Mouse (Mus musculus) hindbrain, embryonic 15.5 days (tissue): ENCODE measurements at regions not wholly inside any gene's neighbourhood (a gene's known extent, or its start where the extent isn't known, plus 50 kb on each side); places are given as distances from the start of the nearest gene placed in this dataset.

ENCODE experiments used
- ATAC-seq: fragments of 200-750 bp; cut with Nextera tagmentation; 2 replicates; pipeline ENCODE4 v1.8.0; 2017; ENCODE audit warnings: low read depth, moderate number of reproducible peaks, moderate TSS enrichment; ENCODE audit not compliant: low FRiP score
- H3K27ac ChIP-seq: fragments of 300-500 bp; sonication (generic); replicated peaks from 2 replicates; pipeline ENCODE4 v1.5.1; 2015; ENCODE audit warnings: mild to moderate bottlenecking, inconsistent platforms
- H3K27me3 ChIP-seq: fragments of 300-500 bp; sonication (generic); 2 replicates; pipeline ENCODE4 v1.6.1; 2015; ENCODE audit warnings: control low read depth, inconsistent platforms
- H3K36me3 ChIP-seq: fragments of 300-500 bp; sonication (generic); 2 replicates; pipeline ENCODE4 v1.6.1; 2015; ENCODE audit warnings: control low read depth, inconsistent platforms
- H3K4me1 ChIP-seq: fragments of 300-500 bp; sonication (generic); replicated peaks from 2 replicates; pipeline ENCODE4 v1.6.1; 2015; ENCODE audit warnings: control low read depth, inconsistent platforms
- H3K4me2 ChIP-seq: fragments of 300-500 bp; sonication (generic); 2 replicates; pipeline ENCODE4 v1.6.1; 2015; ENCODE audit warnings: moderate library complexity, mild to moderate bottlenecking, inconsistent platforms
- H3K4me3 ChIP-seq: fragments of 300-500 bp; sonication (generic); 2 replicates; pipeline ENCODE4 v1.5.1; 2015; ENCODE audit warnings: mild to moderate bottlenecking, inconsistent platforms
- H3K9ac ChIP-seq: fragments of 300-500 bp; sonication (generic); 2 replicates; pipeline ENCODE4 v1.6.1; 2015; ENCODE audit warnings: inconsistent platforms
- H3K9me3 ChIP-seq: fragments of 300-500 bp; sonication (generic); 2 replicates; pipeline ENCODE4 v1.6.1; 2016; ENCODE audit warnings: control low read depth, inconsistent platforms
- WGBS: fragments of 180-500 bp; shearing (Covaris S2); methylation state at CpG from one replicate; pipeline ENCODE4 v1.1.7; 2015; 5-methylcytosine and 5-hydroxymethylcytosine counted together

- no peak for ATAC-seq
- Histone ChIP-seq H3K9ac (no peak overlapping the region), H3K27me3 (no peaks in the 10 kb centered on the region), H3K4me1 (peaks cover 6% of the 10 kb centered on the region), H3K4me2 (no peak overlapping the region), H3K4me3 (no peak overlapping the region), H3K27ac (no peak overlapping the region), H3K36me3 (no peaks in the 10 kb centered on the region), H3K9me3 (no peaks in the 10 kb centered on the region)
- WGBS = 85% methylated on average over 5 of the region's 5 CpGs
Measured at GRCm38 (mm10) chr8:47769452-47769851, 52.5 kb upstream of the Cldn24 start.

GRCm38 (mm10) chr8:47768751-47769150 lies 53.2 kb upstream of the Cldn24 start:
- 80% methylated on average over 8 of the region's 8 CpGs for WGBS
- Histone ChIP-seq H3K9ac (no peak overlapping the region), H3K27ac (no peak overlapping the region), H3K36me3 (no peaks in the 10 kb centered on the region), H3K4me3 (no peak overlapping the region), H3K27me3 (no peaks in the 10 kb centered on the region), H3K9me3 (no peaks in the 10 kb centered on the region), H3K4me2 (no peak overlapping the region), H3K4me1 (peaks cover 13% of the 10 kb centered on the region)
- no peak for ATAC-seq

GRCm38 (mm10) chr8:47764480-47764879 lies 50.7 kb upstream of the Cdkn2aip start:
- WGBS = 24% methylated on average over 15 of the region's 15 CpGs

GRCm38 (mm10) chr8:47764068-47764467 lies 50.3 kb upstream of the Cdkn2aip start:
- Histone ChIP-seq H3K9me3 (no peaks in the 10 kb centered on the region), H3K36me3 (no peaks in the 10 kb centered on the region), H3K27ac (no peak overlapping the region), H3K4me1 (peaks cover 19% of the 10 kb centered on the region), H3K4me2 (peak overlapping the region; percentile 42), H3K9ac (no peak overlapping the region), H3K4me3 (0 out of 2 replicates have a peak overlapping the region, but pooled peaks have one; percentile 3), H3K27me3 (no peaks in the 10 kb centered on the region; the same call in 1 of the 2 replicates)
- no peak for ATAC-seq
- WGBS = 28% methylated on average over 11 of the region's 11 CpGs

More at GRCm38 (mm10) chr8:47764480-47764879, 50.7 kb upstream of the Cdkn2aip start:
- H3K9ac ChIP-seq = no peak overlapping the region
- no peak overlapping the region for H3K27ac ChIP-seq
- no peak overlapping the region for H3K4me3 ChIP-seq
- H3K36me3 ChIP-seq = no peaks in the 10 kb centered on the region
- ATAC-seq = no peak
- H3K4me2 ChIP-seq = peak overlapping the region; percentile 42
- no peaks in the 10 kb centered on the region for H3K9me3 ChIP-seq
- peaks cover 19% of the 10 kb centered on the region for H3K4me1 ChIP-seq
- H3K27me3 ChIP-seq = no peaks in the 10 kb centered on the region; the same call in 1 of the 2 replicates
